Mouse (Mus musculus): ENCODE data around the gene Fam189a1. TPM values are rescaled to one million over a fixed set of nuclear protein-coding genes. Genes with fewer than 3 reads are reported as not detected.

Gene Fam189a1
- polyA plus RNA-seq, 1 experiment from 2014 or later: 5.7 TPM

- no peak overlapping the region for H3K27ac ChIP-seq (ENCODE audit: low read length)
- no peak overlapping the region for H3K4me2 ChIP-seq (ENCODE audit: low read length)
- H3K9ac ChIP-seq (replicated peaks; ENCODE audit: low read depth, low read length): no peak overlapping the region
- no peaks in the 10 kb centered on the region for H3K9me3 ChIP-seq (ENCODE audit: control insufficient read depth, low read length)
- H3K4me3 ChIP-seq (replicated peaks; ENCODE audit: low read length): no peak overlapping the region
- WGBS: 54% methylated on average over 3 of the region's 3 CpGs
- no peak for ATAC-seq
- H3K36me3 ChIP-seq (ENCODE audit: control insufficient read depth, insufficient read depth): no peaks in the 10 kb centered on the region
- peaks cover under 1% of the 10 kb centered on the region; the same call in 1 of the 2 replicates for H3K4me1 ChIP-seq (replicated peaks; ENCODE audit: control insufficient read depth, insufficient read depth, low read length)
- no peaks in the 10 kb centered on the region for H3K27me3 ChIP-seq (replicated peaks; ENCODE audit: control insufficient read depth, insufficient read depth, low read length)
Observed at GRCm38 (mm10) chr7:64850791-64851190, 305.6 kb downstream of the Fam189a1 start.

DNA sequence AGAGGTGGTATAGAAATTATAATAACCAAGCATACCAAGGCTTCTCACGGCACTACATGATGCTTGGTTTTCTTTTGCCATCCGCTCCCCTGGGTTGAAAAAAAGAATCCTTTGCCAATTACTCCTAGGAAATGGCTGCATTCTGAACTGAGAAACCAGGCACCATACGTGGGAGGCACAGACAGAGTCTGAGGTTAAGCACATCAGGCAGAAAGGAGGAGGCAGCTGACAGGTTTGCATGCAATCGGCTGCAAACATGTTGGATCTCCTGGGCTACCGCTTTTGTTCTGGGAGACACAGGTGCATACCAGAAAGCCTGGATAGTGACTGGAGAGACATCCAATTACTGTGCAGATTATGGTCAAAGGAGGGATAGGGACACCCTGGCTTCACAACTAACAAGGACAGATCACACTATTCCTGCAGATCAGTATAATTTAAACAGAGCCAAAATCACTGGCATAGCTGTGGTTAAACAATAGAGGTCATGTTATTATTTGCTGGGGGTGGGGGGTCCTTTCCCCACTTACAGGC, 308.9 kb downstream of the Fam189a1 start:
- no peak overlapping the region for H3K9ac ChIP-seq (replicated peaks; ENCODE audit: low read depth, low read length)
- no peaks in the 10 kb centered on the region for H3K4me1 ChIP-seq (replicated peaks; ENCODE audit: control insufficient read depth, insufficient read depth, low read length)
- no peak overlapping the region for H3K27ac ChIP-seq (ENCODE audit: low read length)
- H3K4me2 ChIP-seq (ENCODE audit: low read length): no peak overlapping the region
- no peaks in the 10 kb centered on the region for H3K36me3 ChIP-seq (ENCODE audit: control insufficient read depth, insufficient read depth)
- ATAC-seq: no peak; the same call in 1 of the 2 replicates
- WGBS: 55% methylated on average over 5 of the region's 5 CpGs
- H3K9me3 ChIP-seq (ENCODE audit: control insufficient read depth, low read length): no peaks in the 10 kb centered on the region
- no peaks in the 10 kb centered on the region for H3K27me3 ChIP-seq (replicated peaks; ENCODE audit: control insufficient read depth, insufficient read depth, low read length)
- no peak overlapping the region for H3K4me3 ChIP-seq (replicated peaks; ENCODE audit: low read length)

DNA sequence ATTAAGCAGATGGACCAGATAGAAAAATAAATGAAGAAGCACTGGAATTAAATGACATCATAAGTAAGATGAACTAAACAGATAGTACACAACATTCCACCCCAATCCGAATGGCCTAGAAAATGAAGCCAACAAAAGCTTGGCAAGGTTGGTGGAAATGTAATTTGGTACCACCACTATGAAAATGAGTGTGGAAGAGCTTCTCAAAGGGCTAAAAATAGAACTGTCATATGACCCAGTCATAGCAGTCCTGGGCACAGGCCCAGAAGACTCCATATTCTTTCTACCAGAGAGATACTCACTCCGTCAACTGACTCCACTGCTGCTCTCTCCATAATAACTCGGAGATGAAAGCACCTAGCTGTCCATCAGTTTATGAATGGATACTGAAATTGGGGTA, 310.3 kb downstream of the Fam189a1 start:
- Histone ChIP-seq H3K4me1 (replicated peaks; ENCODE audit: control insufficient read depth, insufficient read depth, low read length) (peaks cover 5% of the 10 kb centered on the region), H3K4me2 (ENCODE audit: low read length) (no peak overlapping the region), H3K27me3 (replicated peaks; ENCODE audit: control insufficient read depth, insufficient read depth, low read length) (no peaks in the 10 kb centered on the region), H3K4me3 (replicated peaks; ENCODE audit: low read length) (no peak overlapping the region), H3K9ac (replicated peaks; ENCODE audit: low read depth, low read length) (no peak overlapping the region), H3K9me3 (ENCODE audit: control insufficient read depth, low read length) (no peaks in the 10 kb centered on the region), H3K36me3 (ENCODE audit: control insufficient read depth, insufficient read depth) (no peaks in the 10 kb centered on the region), H3K27ac (ENCODE audit: low read length) (no peak overlapping the region)
- ATAC-seq: no peak
- WGBS: 72% methylated on average over 3 of the region's 3 CpGs

DNA sequence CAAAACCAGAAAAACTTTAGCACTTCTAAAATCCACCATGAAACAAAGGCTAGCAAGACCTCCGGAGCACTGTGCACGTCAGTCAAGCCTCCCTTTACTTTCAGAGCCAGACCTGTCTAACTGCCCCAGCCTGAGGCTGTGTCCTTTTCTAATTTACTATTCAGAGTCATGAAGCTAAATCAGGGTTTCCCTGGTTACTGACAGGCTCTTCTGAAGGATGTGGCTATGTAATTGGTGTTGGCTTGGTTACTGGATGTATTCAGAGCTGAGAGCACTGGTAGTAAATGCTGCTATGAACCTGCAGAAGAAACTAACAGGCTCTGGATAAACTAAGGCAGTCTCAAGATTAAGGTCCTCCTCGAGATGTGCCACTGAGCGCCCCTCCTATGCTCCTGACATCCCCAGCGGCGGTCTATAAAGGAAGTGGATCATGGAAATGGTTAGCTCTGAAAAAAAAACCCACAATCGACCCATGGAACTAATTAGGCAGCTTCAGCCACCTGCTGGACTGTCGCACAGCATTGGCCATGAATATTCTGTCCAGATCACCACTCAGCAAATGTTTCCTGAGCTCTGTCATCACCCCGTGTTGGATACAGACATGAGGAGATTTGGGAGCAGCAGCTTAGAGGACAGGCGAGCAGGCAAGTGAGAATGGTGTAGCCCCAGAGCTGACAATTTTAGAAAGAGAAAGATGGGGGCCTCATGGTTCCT, 315.3 kb downstream of the Fam189a1 start:
- no peak overlapping the region for H3K4me3 ChIP-seq (replicated peaks; ENCODE audit: low read length)
- no peak overlapping the region for H3K27ac ChIP-seq (ENCODE audit: low read length)
- H3K4me2 ChIP-seq (ENCODE audit: low read length): no peak overlapping the region
- no peaks in the 10 kb centered on the region for H3K27me3 ChIP-seq (replicated peaks; ENCODE audit: control insufficient read depth, insufficient read depth, low read length)
- no peak overlapping the region for H3K9ac ChIP-seq (replicated peaks; ENCODE audit: low read depth, low read length)
- ATAC-seq: peak; percentile 68
- peaks cover 17% of the 10 kb centered on the region for H3K4me1 ChIP-seq (replicated peaks; ENCODE audit: control insufficient read depth, insufficient read depth, low read length)
- 28% methylated on average over 10 of the region's 10 CpGs for WGBS
- H3K9me3 ChIP-seq (ENCODE audit: control insufficient read depth, low read length): no peaks in the 10 kb centered on the region
- no peaks in the 10 kb centered on the region for H3K36me3 ChIP-seq (ENCODE audit: control insufficient read depth, insufficient read depth)

DNA sequence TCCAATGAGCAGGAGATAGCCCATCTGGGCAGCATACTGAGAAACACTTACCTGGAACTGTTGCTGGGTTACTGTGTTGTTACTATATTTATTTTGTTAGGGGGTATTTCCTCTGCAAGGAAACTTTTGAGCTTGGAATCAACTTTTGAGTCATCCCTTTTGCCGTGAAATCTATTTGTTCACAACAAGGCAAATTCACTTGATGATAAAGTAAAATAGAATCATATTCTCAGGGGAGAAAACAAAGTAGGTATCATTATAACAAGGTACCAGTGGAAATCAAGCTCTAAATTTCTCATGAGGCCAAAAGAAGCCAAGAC, 315.8 kb downstream of the Fam189a1 start:
- WGBS: 65% methylated on average over 1 of the region's 1 CpGs
- no peak overlapping the region for H3K4me3 ChIP-seq (replicated peaks; ENCODE audit: low read length)
- H3K27ac ChIP-seq (ENCODE audit: low read length): no peak overlapping the region

GRCm38 (mm10) chr7:64839801-64840575, 316.4 kb downstream of the Fam189a1 start:
- Histone ChIP-seq H3K9ac (replicated peaks; ENCODE audit: low read depth, low read length) (0 out of 2 replicates have a peak overlapping the region, but pooled peaks have one; percentile 23), H3K36me3 (ENCODE audit: control insufficient read depth, insufficient read depth) (no peaks in the 10 kb centered on the region), H3K9me3 (ENCODE audit: control insufficient read depth, low read length) (no peaks in the 10 kb centered on the region), H3K27ac (ENCODE audit: low read length) (no peak overlapping the region), H3K4me3 (replicated peaks; ENCODE audit: low read length) (peak overlapping the region; percentile 14), H3K4me2 (ENCODE audit: low read length) (peak overlapping the region; percentile 46), H3K27me3 (replicated peaks; ENCODE audit: control insufficient read depth, insufficient read depth, low read length) (no peaks in the 10 kb centered on the region), H3K4me1 (replicated peaks; ENCODE audit: control insufficient read depth, insufficient read depth, low read length) (peaks cover 17% of the 10 kb centered on the region)
- 4% methylated on average over 21 of the region's 21 CpGs for WGBS
- peak; percentile 88 for ATAC-seq

More for the DNA sequence above, 315.8 kb downstream of the Fam189a1 start:
- no peaks in the 10 kb centered on the region for H3K36me3 ChIP-seq (ENCODE audit: control insufficient read depth, insufficient read depth)
- H3K9ac ChIP-seq (replicated peaks; ENCODE audit: low read depth, low read length): no peak overlapping the region
- no peak for ATAC-seq
- peaks cover 17% of the 10 kb centered on the region for H3K4me1 ChIP-seq (replicated peaks; ENCODE audit: control insufficient read depth, insufficient read depth, low read length)
- H3K9me3 ChIP-seq (ENCODE audit: control insufficient read depth, low read length): no peaks in the 10 kb centered on the region
- H3K4me2 ChIP-seq (ENCODE audit: low read length): no peak overlapping the region; the same call in 1 of the 2 replicates
- H3K27me3 ChIP-seq (replicated peaks; ENCODE audit: control insufficient read depth, insufficient read depth, low read length): no peaks in the 10 kb centered on the region

DNA sequence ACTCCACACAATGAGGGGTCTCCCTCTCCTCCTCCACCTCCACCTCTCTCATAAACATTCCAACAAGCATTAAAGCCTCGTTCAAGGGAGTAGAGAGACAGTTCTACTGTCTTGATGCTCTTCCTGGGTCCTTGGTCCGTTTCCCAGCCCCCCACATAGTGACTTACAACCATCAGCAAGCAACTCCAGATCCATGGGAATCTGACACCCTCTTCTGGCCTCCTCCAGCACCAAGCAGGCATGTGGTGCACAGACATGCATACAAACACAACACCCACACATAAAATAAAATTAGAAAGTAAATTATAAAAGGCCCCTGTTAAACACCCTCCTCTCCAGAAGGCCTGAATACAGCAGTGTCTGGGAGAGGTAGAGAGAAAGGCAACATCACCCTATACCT, 317.1 kb downstream of the Fam189a1 start:
- no peaks in the 10 kb centered on the region for H3K9me3 ChIP-seq (ENCODE audit: control insufficient read depth, low read length)
- no peak overlapping the region for H3K4me2 ChIP-seq (ENCODE audit: low read length)
- no peak overlapping the region for H3K27ac ChIP-seq (ENCODE audit: low read length)
- peaks cover 17% of the 10 kb centered on the region for H3K4me1 ChIP-seq (replicated peaks; ENCODE audit: control insufficient read depth, insufficient read depth, low read length)
- no peak overlapping the region for H3K9ac ChIP-seq (replicated peaks; ENCODE audit: low read depth, low read length)
- no peak overlapping the region for H3K4me3 ChIP-seq (replicated peaks; ENCODE audit: low read length)
- H3K36me3 ChIP-seq (ENCODE audit: control insufficient read depth, insufficient read depth): no peaks in the 10 kb centered on the region
- no peaks in the 10 kb centered on the region for H3K27me3 ChIP-seq (replicated peaks; ENCODE audit: control insufficient read depth, insufficient read depth, low read length)
- WGBS: 50% methylated on average over 2 of the region's 2 CpGs
- peak; percentile 1; the same call in 1 of the 2 replicates for ATAC-seq

- no peaks in the 10 kb centered on the region for H3K4me1 ChIP-seq (replicated peaks; ENCODE audit: control insufficient read depth, insufficient read depth, low read length)
- 0 out of 2 replicates have a peak, but pooled peaks cover 2% of the 10 kb centered on the region for H3K9me3 ChIP-seq (ENCODE audit: control insufficient read depth, low read length)
- H3K27me3 ChIP-seq (replicated peaks; ENCODE audit: control insufficient read depth, insufficient read depth, low read length): no peaks in the 10 kb centered on the region
- no peaks in the 10 kb centered on the region for H3K36me3 ChIP-seq (ENCODE audit: control insufficient read depth, insufficient read depth)
- no peak overlapping the region for H3K27ac ChIP-seq (ENCODE audit: low read length)
- H3K4me3 ChIP-seq (replicated peaks; ENCODE audit: low read length): no peak overlapping the region
- no peak overlapping the region for H3K9ac ChIP-seq (replicated peaks; ENCODE audit: low read depth, low read length)
- H3K4me2 ChIP-seq (ENCODE audit: low read length): no peak overlapping the region
- WGBS: 59% methylated on average over 5 of the region's 5 CpGs
- no peak for ATAC-seq
Observed at GRCm38 (mm10) chr7:64830214-64830995, 326.0 kb downstream of the Fam189a1 start.

GRCm38 (mm10) chr7:64821081-64821480, 335.3 kb downstream of the Fam189a1 start:
- no peak overlapping the region for H3K27ac ChIP-seq (ENCODE audit: low read length)
- H3K4me3 ChIP-seq (replicated peaks; ENCODE audit: low read length): no peak overlapping the region
- no peaks in the 10 kb centered on the region for H3K36me3 ChIP-seq (ENCODE audit: control insufficient read depth, insufficient read depth)
- no peak for ATAC-seq
- no peak overlapping the region for H3K4me2 ChIP-seq (ENCODE audit: low read length)
- H3K4me1 ChIP-seq (replicated peaks; ENCODE audit: control insufficient read depth, insufficient read depth, low read length): no peaks in the 10 kb centered on the region
- H3K9me3 ChIP-seq (ENCODE audit: control insufficient read depth, low read length): no peaks in the 10 kb centered on the region
- H3K9ac ChIP-seq (replicated peaks; ENCODE audit: low read depth, low read length): no peak overlapping the region
- no peaks in the 10 kb centered on the region for H3K27me3 ChIP-seq (replicated peaks; ENCODE audit: control insufficient read depth, insufficient read depth, low read length)
- 86% methylated on average over 5 of the region's 5 CpGs for WGBS

Data from forebrain, embryonic 16.5 days (tissue).